Mouse (Mus musculus) kidney, adult 2 months (tissue): ENCODE measurements at regions not wholly inside any gene's neighbourhood (a gene's known extent, or its start where the extent isn't known, plus 50 kb on each side); places are given as distances from the start of the nearest gene placed in this dataset.

Source experiments
- DNase-seq: peaks from one replicate; pipeline ENCODE4 v3.0.0; 2021
- H3K27ac ChIP-seq: fragments of 200-500 bp; 2 replicates; pipeline ENCODE4 v1.5.1; 2012; ENCODE audit warnings: low read depth, low read length, control low read depth, inconsistent platforms; ENCODE audit not compliant: insufficient read depth
- H3K27me3 ChIP-seq: fragments of 200-500 bp; replicated peaks from 2 replicates; pipeline ENCODE4 v1.6.1; 2012; ENCODE audit warnings: mild to moderate bottlenecking, moderate library complexity, low read length, inconsistent platforms; ENCODE audit not compliant: control insufficient read depth, insufficient read depth
- H3K36me3 ChIP-seq: fragments of 200-500 bp; 2 replicates; pipeline ENCODE4 v1.6.1; 2012; ENCODE audit warnings: mild to moderate bottlenecking, moderate library complexity, low read length, inconsistent platforms; ENCODE audit not compliant: control insufficient read depth, insufficient read depth
- H3K4me1 ChIP-seq: fragments of 200-500 bp; 2 replicates; pipeline ENCODE4 v1.6.1; 2011; ENCODE audit warnings: low read length; ENCODE audit not compliant: control insufficient read depth, insufficient read depth
- H3K4me3 ChIP-seq: fragments of 200-500 bp; 2 replicates; pipeline ENCODE4 v1.5.1; 2011; ENCODE audit warnings: mild to moderate bottlenecking, low read depth, low read length, control low read depth; ENCODE audit not compliant: insufficient read depth
- CTCF ChIP-seq: fragments of 200-500 bp; conservative IDR thresholded peaks from 2 replicates; pipeline ENCODE4 v1.5.1; 2011; ENCODE audit warnings: low read depth, mild to moderate bottlenecking, control low read depth, low read length, moderate library complexity, mixed read lengths; ENCODE audit not compliant: insufficient read depth, insufficient read length
- POLR2A ChIP-seq: fragments of 200-500 bp; IDR thresholded peaks from one replicate; pipeline ENCODE4 v1.6.1; 2011; ENCODE audit warnings: low read depth, low read length, control low read depth
- WGBS: fragments of 180-500 bp; shearing (Covaris S2); methylation state at CpG from one replicate; pipeline ENCODE4 v1.1.7; 2018; 5-methylcytosine and 5-hydroxymethylcytosine counted together

- Histone ChIP-seq H3K27me3 (no peaks in the 10 kb centered on the region), H3K4me1 (peaks cover 2% of the 10 kb centered on the region; the same call in 1 of the 2 replicates), H3K4me3 (no peak overlapping the region), H3K36me3 (no peaks in the 10 kb centered on the region), H3K27ac (no peak overlapping the region)
- 39% methylated on average over 14 of the region's 14 CpGs for WGBS
- TF ChIP-seq CTCF = no peak
- no peak for TF ChIP-seq POLR2A
- no peak for DNase-seq
These were observed 75.2 kb downstream of the Asb13 start for GRCm38 (mm10) chr13:3708896-3709631.
